Mouse (Mus musculus): ENCODE data around the gene Edar. TPM values are rescaled to one million over a fixed set of nuclear protein-coding genes. Genes with fewer than 3 reads are reported as not detected.

Gene Edar
- polyA plus RNA-seq, 1 experiment from 2014 or later: 0.89 TPM

GRCm38 (mm10) chr10:58691051-58691450 lies 15.6 kb upstream of the Edar start:
- H3K4me3 ChIP-seq (ENCODE audit: low read depth, low read length): no peak overlapping the region
- 85% methylated on average over 6 of the region's 7 CpGs for WGBS
- no peaks in the 10 kb centered on the region for H3K36me3 ChIP-seq (ENCODE audit: control insufficient read depth, insufficient read depth, low read length)
- H3K27me3 ChIP-seq (replicated peaks; ENCODE audit: control insufficient read depth, insufficient read depth, low read length): no peaks in the 10 kb centered on the region
- no peak overlapping the region for H3K9ac ChIP-seq (ENCODE audit: low read length)
- no peaks in the 10 kb centered on the region for H3K9me3 ChIP-seq (replicated peaks; ENCODE audit: control insufficient read depth, low read length)
- DNase-seq (ENCODE audit: low spot score): no peak
- H3K4me2 ChIP-seq (ENCODE audit: low read length): no peak overlapping the region
- H3K4me1 ChIP-seq (ENCODE audit: control insufficient read depth, insufficient read depth, low read length): no peaks in the 10 kb centered on the region
- ATAC-seq: no peak
- no peak overlapping the region for H3K27ac ChIP-seq (ENCODE audit: low read depth, low read length)

GRCm38 (mm10) chr10:58679298-58679697 lies 3.8 kb upstream of the Edar start:
- H3K36me3 ChIP-seq (ENCODE audit: control insufficient read depth, insufficient read depth, low read length): no peaks in the 10 kb centered on the region
- H3K27me3 ChIP-seq (replicated peaks; ENCODE audit: control insufficient read depth, insufficient read depth, low read length): peaks cover 14% of the 10 kb centered on the region
- ATAC-seq (no peak), DNase-seq (ENCODE audit: low spot score) (no peak)
- 88% methylated on average over 6 of the region's 6 CpGs for WGBS
- peaks cover 3% of the 10 kb centered on the region; the same call in 1 of the 2 replicates for H3K4me1 ChIP-seq (ENCODE audit: control insufficient read depth, insufficient read depth, low read length)
- H3K9ac ChIP-seq (ENCODE audit: low read length): no peak overlapping the region
- H3K4me3 ChIP-seq (ENCODE audit: low read depth, low read length): no peak overlapping the region
- H3K27ac ChIP-seq (ENCODE audit: low read depth, low read length): no peak overlapping the region
- H3K9me3 ChIP-seq (replicated peaks; ENCODE audit: control insufficient read depth, low read length): no peaks in the 10 kb centered on the region
- H3K4me2 ChIP-seq (ENCODE audit: low read length): no peak overlapping the region

- Histone ChIP-seq H3K27me3 (replicated peaks; ENCODE audit: control insufficient read depth, insufficient read depth, low read length) (peaks cover 14% of the 10 kb centered on the region), H3K9me3 (replicated peaks; ENCODE audit: control insufficient read depth, low read length) (no peaks in the 10 kb centered on the region), H3K36me3 (ENCODE audit: control insufficient read depth, insufficient read depth, low read length) (no peaks in the 10 kb centered on the region), H3K4me1 (ENCODE audit: control insufficient read depth, insufficient read depth, low read length) (peaks cover 15% of the 10 kb centered on the region), H3K9ac (ENCODE audit: low read length) (no peak overlapping the region), H3K4me3 (ENCODE audit: low read depth, low read length) (no peak overlapping the region), H3K4me2 (ENCODE audit: low read length) (peak overlapping the region; percentile 36), H3K27ac (ENCODE audit: low read depth, low read length) (peak overlapping the region; percentile 44; the same call in 1 of the 2 replicates)
- DNase-seq (ENCODE audit: low spot score) (peak; percentile 84), ATAC-seq (peak; percentile 94)
- WGBS: 8% methylated on average over 15 of the region's 15 CpGs
These were observed 2.0 kb downstream of the Edar start for GRCm38 (mm10) chr10:58673278-58674061.

- Histone ChIP-seq H3K9me3 (replicated peaks; ENCODE audit: control insufficient read depth, low read length) (no peaks in the 10 kb centered on the region), H3K9ac (ENCODE audit: low read length) (no peak overlapping the region), H3K27me3 (replicated peaks; ENCODE audit: control insufficient read depth, insufficient read depth, low read length) (peaks cover 14% of the 10 kb centered on the region), H3K4me1 (ENCODE audit: control insufficient read depth, insufficient read depth, low read length) (peaks cover 15% of the 10 kb centered on the region), H3K4me3 (ENCODE audit: low read depth, low read length) (no peak overlapping the region), H3K36me3 (ENCODE audit: control insufficient read depth, insufficient read depth, low read length) (no peaks in the 10 kb centered on the region), H3K27ac (ENCODE audit: low read depth, low read length) (peak overlapping the region; percentile 44; the same call in 1 of the 2 replicates), H3K4me2 (ENCODE audit: low read length) (peak overlapping the region; percentile 36; the same call in 1 of the 2 replicates)
- DNase-seq (ENCODE audit: low spot score) (peak; percentile 92), ATAC-seq (peak; percentile 91)
- WGBS: 4% methylated on average over 10 of the region's 10 CpGs
These were observed 2.7 kb downstream of the Edar start for GRCm38 (mm10) chr10:58672557-58673277.

GRCm38 (mm10) chr10:58663868-58664267 lies 11.6 kb downstream of the Edar start:
- 81% methylated on average over 5 of the region's 5 CpGs for WGBS
- Histone ChIP-seq H3K27ac (ENCODE audit: low read depth, low read length) (no peak overlapping the region), H3K4me2 (ENCODE audit: low read length) (no peak overlapping the region), H3K9ac (ENCODE audit: low read length) (no peak overlapping the region), H3K27me3 (replicated peaks; ENCODE audit: control insufficient read depth, insufficient read depth, low read length) (no peaks in the 10 kb centered on the region), H3K36me3 (ENCODE audit: control insufficient read depth, insufficient read depth, low read length) (no peaks in the 10 kb centered on the region), H3K9me3 (replicated peaks; ENCODE audit: control insufficient read depth, low read length) (no peaks in the 10 kb centered on the region), H3K4me3 (ENCODE audit: low read depth, low read length) (no peak overlapping the region), H3K4me1 (ENCODE audit: control insufficient read depth, insufficient read depth, low read length) (no peaks in the 10 kb centered on the region)
- ATAC-seq: no peak
- no peak for DNase-seq (ENCODE audit: low spot score)

- Histone ChIP-seq H3K27me3 (replicated peaks; ENCODE audit: control insufficient read depth, insufficient read depth, low read length) (no peaks in the 10 kb centered on the region), H3K9ac (ENCODE audit: low read length) (no peak overlapping the region), H3K36me3 (ENCODE audit: control insufficient read depth, insufficient read depth, low read length) (no peaks in the 10 kb centered on the region), H3K27ac (ENCODE audit: low read depth, low read length) (no peak overlapping the region), H3K4me1 (ENCODE audit: control insufficient read depth, insufficient read depth, low read length) (no peaks in the 10 kb centered on the region), H3K9me3 (replicated peaks; ENCODE audit: control insufficient read depth, low read length) (no peaks in the 10 kb centered on the region), H3K4me3 (ENCODE audit: low read depth, low read length) (no peak overlapping the region), H3K4me2 (ENCODE audit: low read length) (no peak overlapping the region)
- 83% methylated on average over 6 of the region's 6 CpGs for WGBS
- ATAC-seq (no peak), DNase-seq (ENCODE audit: low spot score) (no peak)
These were observed 12.0 kb downstream of the Edar start for GRCm38 (mm10) chr10:58663417-58663816.

GRCm38 (mm10) chr10:58659268-58659986 lies 16.0 kb downstream of the Edar start:
- H3K27me3 ChIP-seq (replicated peaks; ENCODE audit: control insufficient read depth, insufficient read depth, low read length): no peaks in the 10 kb centered on the region
- H3K36me3 ChIP-seq (ENCODE audit: control insufficient read depth, insufficient read depth, low read length): no peaks in the 10 kb centered on the region
- WGBS: 68% methylated on average over 11 of the region's 11 CpGs
- H3K27ac ChIP-seq (ENCODE audit: low read depth, low read length): no peak overlapping the region
- H3K4me3 ChIP-seq (ENCODE audit: low read depth, low read length): no peak overlapping the region
- no peak overlapping the region for H3K4me2 ChIP-seq (ENCODE audit: low read length)
- ATAC-seq: peak; percentile 41; the same call in 1 of the 2 replicates
- no peak overlapping the region for H3K9ac ChIP-seq (ENCODE audit: low read length)
- no peaks in the 10 kb centered on the region for H3K4me1 ChIP-seq (ENCODE audit: control insufficient read depth, insufficient read depth, low read length)
- DNase-seq (ENCODE audit: low spot score): no peak
- H3K9me3 ChIP-seq (replicated peaks; ENCODE audit: control insufficient read depth, low read length): no peaks in the 10 kb centered on the region

GRCm38 (mm10) chr10:58657731-58658130 lies 17.7 kb downstream of the Edar start:
- H3K27me3 ChIP-seq (replicated peaks; ENCODE audit: control insufficient read depth, insufficient read depth, low read length): no peaks in the 10 kb centered on the region
- ATAC-seq (no peak), DNase-seq (ENCODE audit: low spot score) (no peak)

More at GRCm38 (mm10) chr10:58657731-58658130, 17.7 kb downstream of the Edar start:
- no peaks in the 10 kb centered on the region for H3K9me3 ChIP-seq (replicated peaks; ENCODE audit: control insufficient read depth, low read length)
- 46% methylated on average over 2 of the region's 2 CpGs for WGBS
- H3K4me3 ChIP-seq (ENCODE audit: low read depth, low read length): no peak overlapping the region
- no peak overlapping the region for H3K27ac ChIP-seq (ENCODE audit: low read depth, low read length)
- H3K9ac ChIP-seq (ENCODE audit: low read length): no peak overlapping the region
- no peaks in the 10 kb centered on the region for H3K36me3 ChIP-seq (ENCODE audit: control insufficient read depth, insufficient read depth, low read length)
- H3K4me2 ChIP-seq (ENCODE audit: low read length): no peak overlapping the region
- H3K4me1 ChIP-seq (ENCODE audit: control insufficient read depth, insufficient read depth, low read length): peaks cover 3% of the 10 kb centered on the region

Data from forebrain, embryonic 14.5 days (tissue).